Mouse (Mus musculus): Measurements from ENCODE around the gene Tmc8.
"Not testable (repeated sequence)": the region's sequence is repeated elsewhere in the genome, so short reads cannot be mapped to it uniquely, and the experiment has no call there.

Gene Tmc8

GRCm38 (mm10) chr11:117796954-117797353 is 15.1 kb downstream of the Tmc8 start:
- DNase-seq (ENCODE audit: low spot score in 2 of 2): no peak

- no peak for DNase-seq (ENCODE audit: low spot score in 2 of 2)
Observed at GRCm38 (mm10) chr11:117797511-117798159, 15.8 kb downstream of the Tmc8 start, which contains the start of gene 6030468B19Rik. Gene 6030468B19Rik, plus strand, starts transcription at chr11:117797660.

GRCm38 (mm10) chr11:117798160-117798541 is 16.3 kb downstream of the Tmc8 start:
- DNase-seq (ENCODE audit: low spot score in 2 of 2): no peak

DNA sequence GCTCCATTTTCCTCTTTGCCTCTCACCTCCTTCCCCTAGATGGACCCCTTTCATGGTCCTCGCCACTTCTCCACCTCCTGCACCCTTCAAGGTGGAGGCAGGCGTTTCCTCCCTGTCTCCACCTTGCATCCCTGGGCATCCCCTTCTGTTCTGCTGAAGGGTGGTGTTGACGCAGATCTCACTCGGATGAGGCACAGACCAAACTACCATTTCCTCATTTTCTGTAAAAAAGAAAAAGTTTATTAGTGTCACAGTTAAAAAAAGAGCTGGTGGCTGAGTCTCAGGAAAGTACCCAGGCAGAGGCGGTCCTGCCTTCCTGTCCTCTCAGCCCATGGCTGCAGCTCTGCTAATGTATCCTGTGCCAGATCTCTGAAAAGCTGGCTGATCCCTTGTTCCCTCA is 17.3 kb downstream of the Tmc8 start:
- no peak for DNase-seq (ENCODE audit: low spot score in 2 of 2)

- DNase-seq (ENCODE audit: low spot score in 2 of 2): no peak
Observed at GRCm38 (mm10) chr11:117800038-117800437, 18.2 kb downstream of the Tmc8 start.

DNA sequence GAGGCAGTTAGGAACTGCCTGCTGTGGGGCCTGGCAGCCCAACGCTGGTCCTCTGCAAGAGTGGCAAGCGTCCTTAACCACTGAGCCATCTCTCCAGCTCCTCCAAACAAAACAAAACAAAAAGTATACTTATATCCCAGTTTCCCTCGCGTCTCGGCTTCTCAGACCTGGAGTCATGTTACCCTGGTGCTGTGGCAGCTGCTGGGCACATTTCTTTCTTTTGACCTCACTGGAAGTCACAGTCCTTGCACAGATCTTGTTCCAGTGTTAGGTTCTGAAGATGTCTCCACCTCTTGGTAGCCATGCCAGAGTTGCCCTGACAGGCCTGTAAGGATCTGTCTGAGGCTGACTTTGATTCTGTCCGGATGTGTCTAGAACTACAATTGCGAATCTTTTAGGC is 19.8 kb downstream of the Tmc8 start:
- no peak for DNase-seq (ENCODE audit: low spot score in 2 of 2)

DNA sequence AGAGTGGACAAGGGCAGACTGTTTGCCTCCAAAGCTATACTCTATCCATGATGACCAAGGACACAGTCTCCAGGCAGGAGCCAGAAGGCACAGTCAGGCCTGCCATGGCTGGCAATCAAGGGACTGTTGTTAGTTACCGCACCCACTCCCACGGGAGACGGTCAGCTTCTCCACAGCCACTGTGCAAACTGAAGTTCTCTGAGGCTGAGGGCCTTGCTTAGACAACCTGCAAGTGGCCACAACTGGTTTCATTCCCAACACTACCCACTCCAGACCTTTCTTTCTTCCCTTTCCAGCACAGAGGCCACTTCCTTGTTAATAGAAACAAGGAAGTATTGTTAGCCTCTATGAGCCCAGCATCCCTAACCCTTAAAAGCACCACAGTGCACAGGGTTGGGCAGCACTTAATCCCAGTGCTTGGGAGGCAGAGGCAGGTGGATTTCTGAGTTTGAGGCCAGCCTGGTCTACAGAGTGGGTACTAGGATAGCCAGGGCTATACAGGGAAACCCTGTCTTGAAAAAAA is 21.4 kb downstream of the Tmc8 start:
- no peak for DNase-seq (ENCODE audit: low spot score in 2 of 2)

GRCm38 (mm10) chr11:117806781-117807180 is 24.9 kb downstream of the Tmc8 start:
- DNase-seq (ENCODE audit: low spot score in 2 of 2): no peak

- peak; percentile 69 to 75 for DNase-seq (ENCODE audit: low spot score in 2 of 2)
Observed at GRCm38 (mm10) chr11:117809407-117810311, 27.8 kb downstream of the Tmc8 start, which contains the start of the genes Gm20708 and Syngr2. Gene Gm20708, plus strand, starts transcription at chr11:117809668. Gene Syngr2, plus strand, starts transcription at chr11:117809668.

GRCm38 (mm10) chr11:117810401-117811046 is 28.6 kb downstream of the Tmc8 start:
- DNase-seq (ENCODE audit: low spot score in 2 of 2): peak; percentile 86 to 89

GRCm38 (mm10) chr11:117813867-117814266 is 32.0 kb downstream of the Tmc8 start:
- no peak for DNase-seq (ENCODE audit: low spot score in 2 of 2)

DNA sequence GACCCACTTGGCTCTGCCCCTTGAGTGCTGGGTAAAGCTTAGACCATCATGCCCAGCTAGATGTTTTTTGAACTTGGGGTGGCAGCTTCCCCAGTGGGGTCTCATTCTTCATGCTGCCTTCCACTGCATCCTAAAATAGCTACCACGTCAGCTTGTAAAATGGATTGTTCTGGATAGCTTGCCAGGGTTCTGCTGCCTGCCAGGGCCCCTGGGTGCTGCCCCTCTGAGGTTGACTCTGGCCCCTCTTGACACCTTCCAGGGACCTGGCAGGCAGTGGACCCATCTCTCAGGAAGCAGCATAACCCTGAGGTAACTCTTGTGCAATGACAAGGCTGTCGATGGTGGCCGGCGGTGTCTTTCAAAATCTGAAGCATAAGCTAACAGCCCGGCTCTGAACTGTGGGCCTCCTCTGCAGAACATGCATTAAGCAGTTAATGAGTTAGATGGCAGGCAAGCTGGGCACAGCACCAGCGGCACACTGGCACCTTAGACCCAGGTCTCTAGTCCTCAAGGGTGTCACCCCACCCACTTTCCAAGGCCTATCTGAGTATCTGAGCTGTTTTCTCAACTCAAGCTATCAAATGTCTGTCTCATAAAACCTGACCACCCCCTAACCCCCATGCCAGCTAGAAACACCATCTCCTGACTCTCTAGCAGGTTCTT is 33.0 kb downstream of the Tmc8 start:
- no peak for DNase-seq (ENCODE audit: low spot score in 2 of 2)

- not testable (repeated sequence) for DNase-seq (ENCODE audit: low spot score in 2 of 2)
Observed at GRCm38 (mm10) chr11:117815850-117816249, 34.0 kb downstream of the Tmc8 start.

DNA sequence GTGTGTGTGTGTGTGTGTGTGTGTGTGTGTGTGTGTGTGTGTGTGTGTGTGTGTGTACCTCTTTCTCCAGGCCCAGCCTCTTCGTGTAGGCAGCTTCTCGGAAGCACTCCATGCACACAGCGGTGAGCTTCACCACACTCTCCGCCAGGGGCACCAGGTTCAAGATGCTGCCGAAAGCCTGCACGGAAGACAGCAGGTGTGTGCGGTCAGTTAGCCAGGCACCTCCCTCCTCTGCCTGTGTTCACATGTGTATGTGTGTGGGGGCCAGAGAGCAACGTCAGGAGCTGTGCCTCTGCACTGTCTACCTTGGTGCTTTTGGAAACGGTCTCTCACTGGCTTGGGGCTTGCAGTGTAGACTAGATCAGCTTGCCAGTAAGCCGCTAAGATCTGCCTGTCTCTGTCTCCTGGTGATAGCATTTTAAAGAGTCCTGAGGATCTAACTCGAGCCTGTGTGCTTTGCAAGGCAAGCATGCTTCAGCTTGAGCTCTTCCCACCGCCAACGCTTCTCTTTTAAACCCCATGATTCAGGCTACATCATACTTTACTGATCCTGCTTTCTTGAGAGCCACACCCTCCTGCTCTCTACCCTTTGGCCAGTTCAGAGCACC is 34.6 kb downstream of the Tmc8 start:
- no peak for DNase-seq (ENCODE audit: low spot score in 2 of 2)

DNA sequence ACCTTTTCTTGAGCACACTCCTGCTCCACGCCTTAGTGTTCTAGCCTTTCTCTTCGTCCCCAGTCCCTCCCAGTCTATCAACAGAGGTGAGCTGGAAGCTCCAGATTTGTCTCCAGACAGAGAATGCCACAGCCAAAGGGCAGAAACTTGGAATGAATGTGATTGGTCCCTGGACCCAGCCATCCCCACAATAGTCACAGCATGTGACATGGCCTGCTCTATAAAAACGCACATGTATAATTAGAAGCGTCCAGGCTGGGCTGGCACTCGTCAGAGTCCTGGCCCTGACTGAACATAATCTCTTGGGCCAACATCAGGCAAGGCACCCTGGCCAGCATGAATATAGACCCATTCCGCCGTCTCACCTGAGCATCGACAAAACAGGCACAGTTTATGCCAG is 37.2 kb downstream of the Tmc8 start:
- no peak for DNase-seq (ENCODE audit: low spot score in 2 of 2)

GRCm38 (mm10) chr11:117820173-117820572 is 38.3 kb downstream of the Tmc8 start:
- DNase-seq (ENCODE audit: low spot score in 2 of 2): no peak

GRCm38 (mm10) chr11:117821868-117822267 is 40.0 kb downstream of the Tmc8 start:
- DNase-seq (ENCODE audit: low spot score in 2 of 2): no peak

GRCm38 (mm10) chr11:117822728-117823241 is 40.9 kb downstream of the Tmc8 start:
- no peak for DNase-seq (ENCODE audit: low spot score in 2 of 2)

DNA sequence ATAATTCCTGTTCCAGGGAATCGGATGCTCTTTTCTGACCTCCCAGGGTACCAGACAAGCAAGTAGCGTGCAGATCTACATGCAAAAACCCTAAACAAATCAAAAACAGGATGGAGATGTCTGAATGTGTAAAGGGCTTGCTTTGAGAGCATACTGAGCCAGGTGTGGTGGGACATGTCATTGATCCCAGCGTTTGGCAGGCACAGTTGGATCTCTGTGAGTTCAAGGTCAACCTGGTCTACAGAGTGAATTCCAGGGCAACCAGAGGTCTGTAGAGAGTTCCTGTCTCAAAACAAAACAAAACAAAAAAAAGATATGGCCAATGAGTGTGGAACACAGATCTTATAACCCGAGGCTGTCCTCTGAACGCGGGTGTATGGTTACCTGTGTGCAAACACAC is 41.5 kb downstream of the Tmc8 start:
- DNase-seq (ENCODE audit: low spot score in 2 of 2): no peak

DNA sequence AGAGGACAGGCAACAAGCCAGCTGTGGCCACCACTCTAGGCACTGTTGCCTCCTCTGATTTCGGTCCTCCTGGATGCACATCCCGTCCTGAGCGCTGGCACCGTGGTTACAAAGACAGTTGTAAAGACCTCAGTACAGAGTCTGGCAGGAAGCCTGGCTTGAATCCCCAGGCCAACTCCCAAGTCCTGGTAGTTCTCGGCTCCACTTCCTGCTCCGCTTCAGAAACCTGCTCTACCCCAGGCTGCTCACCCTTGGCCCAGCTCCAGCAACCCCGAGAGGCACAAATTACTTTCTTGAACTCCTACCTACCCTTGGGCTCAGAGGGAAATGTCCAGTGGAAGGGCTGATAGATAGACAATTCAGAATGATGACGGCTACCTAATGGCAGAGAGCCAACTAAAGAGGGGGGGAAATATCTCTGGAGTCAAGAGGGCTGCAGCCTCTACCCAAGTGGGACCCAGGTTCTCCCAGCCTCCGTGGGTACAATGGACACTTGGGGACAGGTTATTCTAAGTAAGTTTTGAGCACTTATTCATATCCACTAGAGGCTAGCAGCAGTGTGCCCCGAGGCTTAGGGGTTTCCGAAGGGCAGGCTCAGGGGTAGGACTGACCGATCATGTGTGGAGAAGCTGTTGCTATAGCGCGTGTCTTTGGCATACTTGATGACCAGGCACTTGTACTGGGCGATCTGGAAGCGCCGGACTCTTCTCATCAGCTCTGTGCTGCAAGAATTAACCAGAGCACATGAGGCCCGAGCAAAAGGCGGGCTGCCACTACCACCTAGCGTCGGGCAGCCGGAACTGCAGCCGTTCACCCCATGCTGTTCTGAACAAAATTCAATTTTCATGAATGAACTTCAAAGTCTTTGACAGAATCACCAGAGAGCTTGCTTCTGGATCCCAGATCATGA is 42.4 kb downstream of the Tmc8 start:
- peak; percentile 71 to 83 for DNase-seq (ENCODE audit: low spot score in 2 of 2)

All from urinary bladder, postnatal 36 days (tissue).